Mouse (Mus musculus) adrenal gland, postnatal 25 days (tissue): Measurements from ENCODE around the gene Gm21985. TPM values are rescaled to one million over a fixed set of nuclear protein-coding genes. Genes with fewer than 3 reads are reported as not detected.

Experiments
- DNase-seq: peaks from one replicate; pipeline ENCODE4 v3.0.0; 2021; ENCODE audit warnings: mixed read lengths
- total RNA-seq: library from RNA; stranded (reverse); gene quantifications from 2 replicates; pipeline ENCODE4 v1.2.3, GENCODE M21; 2021

Gm21985 gene
- total RNA-seq, 1 experiment from 2014 or later: not detected

DNA sequence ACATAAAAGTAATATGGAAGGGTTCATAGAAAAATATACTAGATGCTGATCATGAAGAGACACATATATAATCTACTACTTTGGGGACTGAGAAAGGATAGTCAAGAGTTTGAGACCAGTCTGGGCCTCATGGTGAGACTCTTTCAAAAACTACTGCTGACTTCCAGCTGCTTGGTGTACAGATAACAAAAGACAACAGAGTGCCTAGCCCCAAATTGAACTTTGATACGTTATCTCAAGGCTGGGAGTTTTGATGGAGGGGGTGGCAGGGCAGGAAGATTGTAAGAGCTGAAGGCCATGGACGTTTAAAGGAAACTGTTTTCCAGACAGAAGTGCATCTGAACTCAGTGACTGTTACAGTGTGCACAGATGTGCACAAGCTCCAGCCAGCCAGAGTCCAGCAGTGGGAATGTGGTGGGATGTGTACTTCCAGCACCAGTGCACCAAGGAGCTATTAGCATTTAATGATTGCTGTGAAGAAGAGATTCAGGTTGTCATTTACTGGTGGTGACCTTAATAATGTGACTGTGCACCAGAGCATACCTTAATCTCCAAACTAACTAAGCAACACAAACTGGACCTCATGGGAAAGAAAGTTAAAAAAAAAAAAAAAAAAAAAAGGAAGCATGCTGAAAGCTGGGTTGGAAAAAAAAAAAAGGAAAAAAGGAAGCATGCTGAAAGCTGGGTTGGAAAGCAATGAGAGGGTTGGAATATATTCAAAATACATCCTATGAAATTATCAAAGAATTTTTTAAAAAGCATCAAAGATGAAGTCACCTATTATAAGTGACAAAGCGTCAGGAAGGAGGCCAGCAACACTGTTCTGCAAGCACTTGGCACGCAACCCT, 66.2 kb downstream of the Gm21985 start:
- DNase-seq: no peak

DNA sequence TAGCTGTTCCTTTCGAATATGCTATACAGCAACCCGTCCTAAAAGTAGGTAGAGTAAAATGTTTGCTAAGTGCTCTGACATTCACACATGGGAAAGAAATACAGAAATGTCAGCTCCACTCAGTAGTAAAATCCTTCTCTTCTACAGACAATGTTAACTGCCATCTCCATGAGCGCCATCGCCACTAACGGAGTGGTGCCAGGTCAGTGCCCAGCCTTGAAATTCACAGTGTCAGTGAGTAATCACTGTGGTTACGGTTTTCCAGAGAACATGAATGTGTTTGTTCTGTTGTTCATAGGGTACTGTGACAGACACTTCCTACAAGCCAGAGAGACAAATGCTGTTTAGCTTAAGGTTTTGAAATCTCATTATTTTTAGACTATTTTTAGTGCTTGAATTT, 71.1 kb downstream of the Gm21985 start:
- DNase-seq: peak; percentile 30

GRCm38 (mm10) chr2:112339736-112340135, 73.6 kb downstream of the Gm21985 start:
- DNase-seq: no peak

GRCm38 (mm10) chr2:112341117-112341516, 75.0 kb downstream of the Gm21985 start:
- DNase-seq: peak; percentile 15

GRCm38 (mm10) chr2:112348246-112348645, 82.1 kb downstream of the Gm21985 start:
- no peak for DNase-seq

- no peak for DNase-seq
Observed at GRCm38 (mm10) chr2:112353685-112354455, 87.8 kb downstream of the Gm21985 start.

- no peak for DNase-seq
Observed at GRCm38 (mm10) chr2:112359611-112360010, 93.5 kb downstream of the Gm21985 start.

- DNase-seq: no peak
Observed at GRCm38 (mm10) chr2:112360012-112360780, 94.1 kb downstream of the Gm21985 start.

DNA sequence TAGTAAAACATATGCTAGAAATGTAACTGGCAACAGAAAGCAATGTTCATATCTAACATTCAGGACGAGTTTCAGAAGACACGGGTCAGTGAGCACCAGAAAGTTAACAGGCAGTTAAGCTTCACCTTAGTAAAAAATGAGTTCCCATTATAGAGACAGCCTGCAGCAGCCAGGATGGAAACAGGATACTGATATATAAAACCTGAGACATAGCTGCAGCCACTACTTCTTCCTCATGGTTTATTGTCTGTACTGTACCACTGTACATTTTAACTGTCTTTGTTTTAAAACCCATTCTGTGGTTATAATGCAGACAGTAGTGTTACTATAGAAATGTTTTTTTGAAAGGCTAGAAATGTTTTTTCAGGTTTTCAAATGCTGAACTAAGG, 94.7 kb downstream of the Gm21985 start:
- DNase-seq: no peak

DNA sequence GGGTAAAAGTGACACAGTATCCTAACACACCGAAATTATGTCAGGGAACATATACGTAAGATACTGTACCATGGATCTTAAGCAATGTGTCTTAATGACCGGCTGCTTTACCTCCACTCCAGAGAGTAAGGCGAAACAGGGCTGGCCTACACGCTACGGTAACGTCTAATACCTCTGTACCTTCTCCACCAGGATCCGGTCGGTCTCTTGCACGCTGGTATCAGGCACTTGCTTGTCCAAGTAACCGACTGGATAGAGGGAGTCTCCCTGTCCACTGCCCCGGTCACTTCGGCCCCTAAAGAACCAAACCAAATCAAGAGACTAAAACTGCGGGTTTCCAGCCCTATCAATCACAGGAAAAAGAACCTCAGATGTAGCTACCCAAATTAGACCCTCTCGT, 101.1 kb downstream of the Gm21985 start:
- no peak for DNase-seq

DNA sequence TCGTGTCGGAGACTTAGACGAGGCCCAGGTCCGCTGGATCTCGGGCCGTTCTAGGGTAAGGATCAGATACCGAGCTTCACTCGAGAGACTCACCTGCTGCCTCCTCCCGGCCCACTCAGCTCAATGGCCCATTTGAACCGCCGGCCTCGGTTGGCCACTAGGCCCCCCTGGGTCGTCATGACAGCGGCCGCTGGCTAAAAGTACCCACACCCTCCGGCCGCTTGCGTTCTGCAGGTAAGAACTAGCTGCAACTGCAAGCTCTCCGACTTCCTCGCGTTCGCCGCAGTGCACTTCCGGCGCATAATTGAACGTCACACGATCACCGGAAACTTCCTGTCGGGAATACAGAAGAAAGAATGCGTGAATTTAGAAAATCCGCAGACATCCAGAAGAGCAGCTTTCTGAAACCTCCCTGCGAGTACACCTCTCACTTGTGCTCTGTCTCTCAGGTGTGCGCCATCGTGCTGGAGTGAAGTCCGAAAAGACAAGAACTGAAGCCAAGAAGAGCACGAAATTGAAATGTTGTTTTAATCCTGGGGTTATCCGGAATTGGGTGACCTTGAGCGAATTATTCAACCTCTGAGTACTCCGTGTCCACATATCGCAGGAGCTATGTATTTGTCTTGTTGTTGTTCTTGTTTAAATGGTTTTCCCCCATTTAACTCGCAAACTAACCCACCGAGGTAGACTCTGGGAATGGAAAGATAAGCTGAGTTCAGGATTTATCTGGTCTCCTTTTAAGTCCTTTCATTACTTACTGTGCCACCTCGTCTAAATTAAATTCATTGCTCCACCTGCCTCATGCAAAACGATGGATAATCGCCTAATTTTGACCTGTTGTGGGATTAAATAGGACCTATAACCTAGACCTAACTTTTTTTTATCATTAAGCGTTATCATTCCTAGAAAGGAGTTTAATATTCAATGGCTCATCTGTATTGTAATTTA, 101.9 kb downstream of the Gm21985 start, which contains the start of gene Emc4:
TSS of gene Emc4 (minus strand) at position 302 of the 948 bp plus-strand sequence.
- peak; percentile 92 for DNase-seq

- no peak for DNase-seq
Observed at GRCm38 (mm10) chr2:112369941-112370340, 103.8 kb downstream of the Gm21985 start.

GRCm38 (mm10) chr2:112373141-112373540, 107.0 kb downstream of the Gm21985 start:
- DNase-seq: no peak

DNA sequence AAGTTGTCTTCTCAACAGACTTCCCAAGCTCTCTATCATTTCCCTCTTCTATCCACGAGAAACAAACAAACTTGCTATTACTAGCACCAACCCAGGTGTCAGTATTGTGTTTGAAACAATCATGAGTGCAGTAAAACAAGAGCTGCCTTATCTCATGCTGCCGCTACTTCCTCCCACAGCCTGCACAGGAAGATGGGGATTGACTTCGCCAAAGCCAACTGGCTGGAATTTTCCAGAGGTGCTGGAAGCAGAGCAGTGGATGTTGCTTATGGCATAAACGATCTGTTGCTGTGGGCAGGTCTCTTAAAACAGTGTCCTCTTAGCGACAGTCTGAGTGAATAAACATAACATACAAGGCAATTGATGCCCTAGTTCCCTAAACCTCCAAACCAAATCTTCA, 108.5 kb downstream of the Gm21985 start:
- DNase-seq: no peak

DNA sequence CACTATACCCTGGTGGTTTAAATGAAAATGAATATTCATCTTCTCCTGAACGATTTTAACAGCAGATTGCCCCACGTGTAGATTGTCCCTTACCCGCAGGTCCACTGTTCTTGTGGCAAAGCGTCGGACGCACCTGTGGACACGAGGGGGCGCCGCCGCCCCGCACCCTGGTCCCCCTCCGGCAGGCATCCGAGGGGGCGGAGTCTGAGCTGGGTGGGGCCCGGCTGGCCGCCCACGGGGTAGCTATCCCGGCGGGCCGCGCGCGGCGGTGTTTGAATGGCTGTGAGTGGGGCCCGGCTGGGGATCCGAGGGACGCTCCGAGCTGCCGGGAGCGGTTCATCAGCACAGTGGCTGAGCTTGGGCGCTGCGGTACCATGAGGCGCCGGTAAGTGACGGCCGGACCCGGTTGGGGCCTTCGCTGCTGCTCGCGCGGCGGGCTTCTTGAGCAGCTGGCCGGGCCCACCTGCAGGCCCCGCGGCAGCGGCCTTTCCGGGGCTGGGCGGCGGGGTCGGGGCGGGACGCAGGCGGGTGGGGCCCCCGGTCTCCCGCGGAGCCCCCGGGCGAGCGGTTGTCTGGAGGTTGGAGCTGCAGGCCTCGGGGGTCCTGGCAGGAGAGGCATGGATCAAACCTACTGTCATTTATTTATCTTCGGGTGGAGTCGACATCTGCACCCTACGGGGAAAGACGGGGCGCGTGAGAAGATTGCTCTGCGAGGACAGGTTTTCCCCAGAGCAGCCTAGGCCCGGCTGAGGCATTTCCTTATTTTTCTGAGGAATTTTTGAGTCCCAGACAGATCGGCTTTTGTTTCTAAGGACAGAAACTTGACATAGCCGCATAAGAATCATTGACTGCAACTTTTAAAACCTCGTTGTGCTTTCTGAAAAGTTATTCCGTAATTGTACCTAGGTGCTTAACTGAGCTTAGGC, 113.1 kb downstream of the Gm21985 start, which contains the start of gene Katnbl1:
TSS of gene Katnbl1 (plus strand) at position 239 of the 926 bp plus-strand sequence.
- DNase-seq: peak; percentile 98

DNA sequence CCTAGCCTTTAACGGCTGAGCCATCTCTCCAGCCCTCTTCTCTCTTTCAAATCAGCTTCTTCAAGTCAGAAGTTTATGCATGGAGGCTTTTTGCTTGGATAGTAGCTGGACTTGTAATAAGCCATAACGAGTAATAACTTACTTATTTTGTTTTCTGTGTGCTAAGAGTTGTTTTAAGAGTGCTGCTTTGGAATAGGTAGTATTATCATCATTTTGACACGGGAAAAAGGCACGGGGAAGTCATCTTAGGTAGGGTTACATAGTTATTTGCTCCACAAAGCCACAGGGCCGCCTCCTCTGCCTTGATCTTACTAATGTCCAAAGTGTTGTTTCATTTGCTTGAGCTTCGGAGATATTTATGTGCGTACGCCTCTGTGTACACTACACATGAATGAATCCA, 114.0 kb downstream of the Gm21985 start:
- DNase-seq: no peak

DNA sequence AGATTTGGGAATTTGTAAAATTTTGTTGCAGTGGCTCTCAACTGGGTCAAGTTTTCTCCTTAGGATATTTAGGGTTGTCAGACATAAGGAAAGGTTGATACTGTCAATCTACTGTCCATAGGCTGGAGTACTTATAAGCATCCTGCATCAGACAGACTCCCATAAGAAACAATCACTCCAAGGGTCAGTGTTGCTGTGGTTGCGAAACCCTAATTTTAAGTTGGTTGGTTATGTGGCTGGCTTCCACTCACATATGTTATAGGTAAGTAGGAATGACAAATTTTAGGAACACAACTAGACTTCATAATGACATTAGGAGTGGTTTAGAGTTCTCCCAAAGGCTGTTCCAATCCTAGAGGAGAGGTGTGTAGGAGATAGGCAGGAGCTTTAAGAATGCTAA, 115.1 kb downstream of the Gm21985 start:
- DNase-seq: no peak

GRCm38 (mm10) chr2:112390843-112391242, 124.7 kb downstream of the Gm21985 start:
- DNase-seq: no peak

DNA sequence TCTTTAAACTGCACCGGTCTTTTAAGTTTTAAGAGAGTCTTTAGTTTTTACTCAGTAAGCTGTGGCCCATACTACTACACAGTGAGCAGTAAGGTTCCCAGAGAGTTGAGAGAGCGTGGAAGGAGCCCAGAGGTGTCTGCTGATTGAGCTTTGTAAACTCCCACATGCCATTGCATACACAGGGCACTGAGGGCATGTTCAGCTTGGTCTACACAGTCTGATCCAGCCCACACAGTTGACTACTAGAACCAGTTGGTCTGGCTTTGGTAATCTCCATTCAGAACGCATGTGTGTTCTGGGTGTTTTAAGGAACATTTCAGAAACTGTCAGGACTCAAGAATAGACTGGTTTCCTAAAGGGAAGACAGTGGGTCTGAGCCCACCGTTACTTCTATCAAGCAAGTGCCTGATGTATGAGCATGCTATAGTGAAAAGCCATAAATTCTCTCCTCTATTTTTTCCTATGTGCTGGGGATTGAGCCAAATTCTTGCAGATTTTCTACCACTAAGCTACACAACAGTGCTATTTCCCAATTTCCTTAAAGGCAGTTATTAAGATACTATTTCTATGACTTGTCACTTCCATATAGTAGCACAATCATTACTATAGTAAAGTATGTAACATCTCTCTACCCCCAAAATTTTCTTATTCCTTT, 125.4 kb downstream of the Gm21985 start:
- no peak for DNase-seq

DNA sequence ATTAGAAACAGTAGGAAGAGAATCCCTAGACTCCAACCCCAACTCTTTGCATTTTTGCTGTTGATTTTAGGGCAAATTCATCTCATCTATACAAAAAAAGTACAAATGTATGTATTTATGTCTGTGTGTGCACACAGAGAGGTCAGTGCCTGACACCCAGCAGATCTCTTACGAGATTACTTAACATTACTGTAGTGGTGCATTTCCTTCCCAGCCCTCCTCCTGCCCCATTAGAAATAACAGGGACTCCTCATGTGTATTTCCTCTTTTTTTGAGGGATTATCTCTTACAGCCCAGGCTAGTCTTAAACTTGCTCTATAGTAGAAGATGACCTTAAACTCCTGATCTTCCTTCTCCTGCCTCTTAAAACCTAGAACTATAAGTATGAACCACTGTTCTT, 126.6 kb downstream of the Gm21985 start:
- DNase-seq: no peak
